Mouse (Mus musculus) thymus, adult 2 months (tissue): Measurements from ENCODE around the gene Dclk1. TPM values are rescaled to one million over a fixed set of nuclear protein-coding genes. Genes with fewer than 3 reads are reported as not detected.

Source experiments
- DNase-seq: peaks from one replicate; pipeline ENCODE4 v3.0.0; 2021
- H3K27ac ChIP-seq: fragments of 200-500 bp; 2 replicates; pipeline ENCODE4 v1.5.1; 2012; ENCODE audit warnings: low read length, control low read depth; ENCODE audit not compliant: control insufficient read depth, insufficient read depth
- H3K27me3 ChIP-seq: fragments of 200-500 bp; 2 replicates; pipeline ENCODE4 v1.6.1; 2012; ENCODE audit warnings: mild to moderate bottlenecking, low read length, moderate library complexity, mixed read lengths; ENCODE audit not compliant: control insufficient read depth, insufficient read depth
- H3K36me3 ChIP-seq: fragments of 200-500 bp; 2 replicates; pipeline ENCODE4 v1.6.1; 2012; ENCODE audit warnings: mild to moderate bottlenecking, low read length, moderate library complexity; ENCODE audit not compliant: control insufficient read depth, insufficient read depth
- H3K4me1 ChIP-seq: fragments of 200-500 bp; replicated peaks from 2 replicates; pipeline ENCODE4 v1.6.1; 2012; ENCODE audit warnings: low read length; ENCODE audit not compliant: control insufficient read depth, insufficient read depth
- H3K4me3 ChIP-seq: fragments of 200-500 bp; 2 replicates; pipeline ENCODE4 v1.5.1; 2012; ENCODE audit warnings: mild to moderate bottlenecking, low read length, control low read depth, moderate library complexity; ENCODE audit not compliant: control insufficient read depth, insufficient read depth
- CTCF ChIP-seq: fragments of 200-500 bp; IDR thresholded peaks from 2 replicates; pipeline ENCODE4 v1.5.1; 2012; ENCODE audit warnings: mild to moderate bottlenecking, control low read depth, low read length, moderate library complexity, borderline replicate concordance; ENCODE audit not compliant: control insufficient read depth, poor library complexity, insufficient read depth; ENCODE audit errors: extremely low read depth
- POLR2A ChIP-seq: fragments of 200-500 bp; IDR thresholded peaks from 2 replicates; pipeline ENCODE4 v1.6.1; 2012; ENCODE audit warnings: mild to moderate bottlenecking, low read length, control low read depth, moderate library complexity; ENCODE audit not compliant: control insufficient read depth, poor library complexity, insufficient read depth; ENCODE audit errors: extremely low read depth
- WGBS: fragments of 180-500 bp; shearing (Covaris S2); methylation state at CpG from one replicate; pipeline ENCODE4 v1.1.7; 2018; 5-methylcytosine and 5-hydroxymethylcytosine counted together
- polyA plus RNA-seq: library from polyadenylated mRNA; depleted of rRNA; stranded (reverse); fragments of >200 nt; gene quantifications from 2 replicates; pipeline ENCODE4 v1.2.3, GENCODE M21; 2012

Gene Dclk1
- polyA plus RNA-seq, 1 experiment: 1.6 TPM

- WGBS: 13% methylated on average over 7 of the region's 7 CpGs
- TF ChIP-seq CTCF: no peak
- TF ChIP-seq POLR2A: no peak
- H3K36me3 ChIP-seq: no peaks in the 10 kb centered on the region
Measured at GRCm38 (mm10) chr3:55438824-55439446, 196.8 kb downstream of the Dclk1 start.

GRCm38 (mm10) chr3:55440342-55440741 lies 198.2 kb downstream of the Dclk1 start:
- no peak overlapping the region for H3K27ac ChIP-seq
- no peaks in the 10 kb centered on the region for H3K36me3 ChIP-seq
- H3K4me3 ChIP-seq: no peak overlapping the region
- WGBS: 47% methylated on average over 8 of the region's 8 CpGs
- DNase-seq: no peak
- H3K27me3 ChIP-seq: no peaks in the 10 kb centered on the region
- peaks cover 3% of the 10 kb centered on the region for H3K4me1 ChIP-seq
- TF ChIP-seq CTCF (no peak), POLR2A (no peak)

More at GRCm38 (mm10) chr3:55438824-55439446, 196.8 kb downstream of the Dclk1 start:
- Histone ChIP-seq H3K4me3 (no peak overlapping the region), H3K27me3 (no peaks in the 10 kb centered on the region), H3K27ac (no peak overlapping the region), H3K4me1 (peaks cover 3% of the 10 kb centered on the region)
- DNase-seq: no peak

- Histone ChIP-seq H3K4me1 (peaks cover 3% of the 10 kb centered on the region), H3K27ac (no peak overlapping the region), H3K36me3 (no peaks in the 10 kb centered on the region), H3K4me3 (no peak overlapping the region), H3K27me3 (no peaks in the 10 kb centered on the region)
- 24% methylated on average over 11 of the region's 11 CpGs for WGBS
- TF ChIP-seq POLR2A: no peak
- no peak for TF ChIP-seq CTCF
- DNase-seq: no peak
Measured at GRCm38 (mm10) chr3:55442012-55442645, 200.0 kb downstream of the Dclk1 start.

GRCm38 (mm10) chr3:55443271-55443670 lies 201.1 kb downstream of the Dclk1 start:
- 91% methylated on average over 8 of the region's 8 CpGs for WGBS
- H3K27me3 ChIP-seq: no peaks in the 10 kb centered on the region
- DNase-seq: no peak

GRCm38 (mm10) chr3:55443725-55444124 lies 201.6 kb downstream of the Dclk1 start:
- Histone ChIP-seq H3K4me3 (no peak overlapping the region), H3K27ac (no peak overlapping the region), H3K4me1 (peaks cover 3% of the 10 kb centered on the region), H3K36me3 (no peaks in the 10 kb centered on the region), H3K27me3 (no peaks in the 10 kb centered on the region)
- DNase-seq: no peak
- TF ChIP-seq CTCF: no peak
- no peak for TF ChIP-seq POLR2A
- 97% methylated on average over 2 of the region's 2 CpGs for WGBS

More at GRCm38 (mm10) chr3:55443271-55443670, 201.1 kb downstream of the Dclk1 start:
- Histone ChIP-seq H3K4me3 (no peak overlapping the region), H3K27ac (no peak overlapping the region), H3K4me1 (peaks cover 3% of the 10 kb centered on the region), H3K36me3 (no peaks in the 10 kb centered on the region)
- no peak for TF ChIP-seq CTCF
- TF ChIP-seq POLR2A: no peak

GRCm38 (mm10) chr3:55446681-55447080 lies 204.5 kb downstream of the Dclk1 start:
- H3K27ac ChIP-seq: no peak overlapping the region
- H3K4me1 ChIP-seq: no peaks in the 10 kb centered on the region
- H3K4me3 ChIP-seq: no peak overlapping the region
- no peak for DNase-seq
- H3K27me3 ChIP-seq: no peaks in the 10 kb centered on the region
- H3K36me3 ChIP-seq: no peaks in the 10 kb centered on the region
- TF ChIP-seq CTCF (no peak), POLR2A (no peak)
- WGBS: 95% methylated on average over 7 of the region's 7 CpGs
